Mouse (Mus musculus) layer of hippocampus, postnatal 10 days (tissue): ENCODE data around the gene Glis2. TPM values are rescaled to one million over a fixed set of nuclear protein-coding genes. Genes with fewer than 3 reads are reported as not detected.

ENCODE experiments used
- DNase-seq, 2 experiments: peaks; one replicate each; pipeline ENCODE4 v3.0.0; 2021; ENCODE audit warnings: low spot score in 2 of 2
- total RNA-seq, 2 experiments: library from RNA; stranded (reverse); gene quantifications; 2 replicates each; pipeline ENCODE4 v1.2.3; 2021

Gene Glis2
- total RNA-seq, 2 experiments from 2014 or later, result 23.8 to 26.5 TPM

DNA sequence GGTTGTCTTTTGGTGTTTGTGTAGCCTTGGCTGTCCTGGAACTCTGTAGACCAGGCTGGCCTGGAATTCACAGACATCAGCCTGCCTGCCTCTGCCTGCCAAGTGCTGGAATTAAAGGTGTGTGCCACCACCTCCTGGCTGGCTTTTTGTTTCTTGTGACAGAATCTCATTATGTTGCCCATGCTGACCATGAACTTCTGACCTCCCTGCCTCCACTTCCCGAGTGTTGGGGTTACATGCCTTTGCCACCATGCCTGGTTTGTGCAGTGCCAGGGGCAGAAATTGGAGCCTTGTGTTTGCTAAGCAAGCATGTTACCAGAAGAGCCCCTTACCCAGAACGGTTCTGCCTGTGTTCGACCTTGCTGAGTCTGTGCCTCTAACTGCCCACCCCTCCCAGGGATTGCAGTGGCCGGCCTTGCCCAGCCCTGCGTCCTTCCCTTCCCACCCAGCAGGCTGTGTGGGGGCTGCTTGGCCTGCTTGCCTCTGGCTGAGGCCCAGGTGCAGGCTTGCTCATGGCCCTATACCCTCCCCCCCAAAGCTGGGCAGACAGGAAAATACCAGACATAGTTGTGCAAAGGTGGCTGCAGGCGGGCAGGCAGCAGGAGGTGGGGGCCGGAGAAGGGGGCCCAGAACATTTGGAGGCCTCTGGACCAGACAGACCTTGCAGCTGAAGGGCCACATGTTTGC, 8.4 kb downstream of the Glis2 start:
- DNase-seq, result no peak

DNA sequence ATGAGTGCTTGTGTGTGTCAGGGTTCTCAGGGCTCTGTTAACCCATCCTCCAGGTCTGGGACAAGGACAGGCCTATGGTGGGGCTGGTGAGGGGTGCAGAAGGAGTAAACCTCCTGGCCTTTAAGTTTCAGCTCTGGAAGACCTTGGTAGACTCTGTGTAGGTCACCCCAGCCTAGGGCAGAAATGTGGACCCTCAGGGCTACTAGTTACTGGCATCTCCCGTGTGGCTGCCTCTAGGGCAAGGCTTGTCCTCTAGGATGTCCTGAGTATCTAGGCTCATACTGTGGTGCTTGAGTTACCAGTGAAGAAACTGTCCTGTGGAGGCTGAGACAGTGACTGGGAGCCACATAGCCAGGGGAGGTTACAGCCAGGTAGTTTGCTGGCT, 8.9 kb downstream of the Glis2 start:
- no peak for DNase-seq

DNA sequence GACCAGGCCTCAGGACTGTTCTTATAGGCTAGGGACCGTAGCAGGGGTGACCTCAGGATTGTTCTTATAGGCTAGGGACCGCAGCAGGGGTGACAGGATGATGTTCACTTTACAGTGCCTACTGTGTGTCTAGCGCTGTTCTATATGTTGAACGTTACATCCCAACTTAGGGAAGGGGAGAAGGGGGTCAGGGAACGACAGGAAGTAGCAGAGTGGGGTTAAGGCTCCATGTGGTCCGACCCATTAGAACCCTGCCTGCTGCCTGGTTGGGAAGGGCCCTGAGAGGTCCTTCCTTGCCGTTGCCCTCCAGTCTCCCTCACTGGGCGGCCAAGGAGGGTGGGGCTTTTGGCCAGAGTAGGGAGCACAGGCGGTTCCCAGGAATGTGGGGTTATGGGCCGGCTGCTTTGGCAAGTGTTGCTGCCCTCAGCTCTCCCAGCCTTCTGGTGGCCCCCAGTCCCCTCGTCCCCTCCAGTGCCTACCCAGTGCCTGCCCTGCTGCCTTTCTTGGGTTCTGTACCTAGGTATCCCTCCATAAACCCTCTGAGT, 9.9 kb downstream of the Glis2 start:
- DNase-seq, result no peak

DNA sequence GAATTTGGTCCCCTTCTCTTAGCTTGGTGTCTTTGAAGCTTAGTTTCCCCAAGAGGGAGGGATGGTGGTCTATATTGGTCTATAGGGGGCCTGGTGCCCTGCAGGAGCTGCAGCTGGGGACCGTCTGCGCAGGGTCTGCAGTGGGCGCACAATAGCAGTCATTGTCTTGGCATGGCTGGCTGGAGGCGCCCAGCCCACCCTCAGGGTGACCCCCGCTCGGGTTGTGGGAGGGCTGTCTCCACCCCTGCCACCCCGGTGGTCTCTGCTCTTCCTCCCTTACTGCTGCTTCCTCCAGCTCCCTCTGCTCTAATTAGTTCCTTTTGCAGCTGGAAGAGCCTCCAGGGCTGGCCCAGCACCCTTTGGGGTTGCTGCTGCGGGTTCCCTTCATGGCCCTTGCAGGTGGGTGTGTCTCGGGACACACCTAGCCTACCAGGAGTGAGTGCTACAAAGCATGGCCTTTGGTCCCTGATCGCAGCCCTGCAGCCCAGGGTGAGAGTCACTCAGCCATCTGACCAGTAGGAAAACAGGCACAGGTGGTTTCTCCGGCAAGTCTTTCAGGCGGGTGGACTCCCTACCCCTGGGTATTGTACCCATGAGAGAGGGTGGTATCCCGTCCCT, 11.1 kb downstream of the Glis2 start:
- DNase-seq, result no peak

GRCm38 (mm10) chr16:4606431-4607084, 12.0 kb downstream of the Glis2 start:
- DNase-seq, result peak; percentile 52 to 58

- peak; percentile 75 to 84 for DNase-seq
These were observed 13.5 kb downstream of the Glis2 start for GRCm38 (mm10) chr16:4607818-4608531.

DNA sequence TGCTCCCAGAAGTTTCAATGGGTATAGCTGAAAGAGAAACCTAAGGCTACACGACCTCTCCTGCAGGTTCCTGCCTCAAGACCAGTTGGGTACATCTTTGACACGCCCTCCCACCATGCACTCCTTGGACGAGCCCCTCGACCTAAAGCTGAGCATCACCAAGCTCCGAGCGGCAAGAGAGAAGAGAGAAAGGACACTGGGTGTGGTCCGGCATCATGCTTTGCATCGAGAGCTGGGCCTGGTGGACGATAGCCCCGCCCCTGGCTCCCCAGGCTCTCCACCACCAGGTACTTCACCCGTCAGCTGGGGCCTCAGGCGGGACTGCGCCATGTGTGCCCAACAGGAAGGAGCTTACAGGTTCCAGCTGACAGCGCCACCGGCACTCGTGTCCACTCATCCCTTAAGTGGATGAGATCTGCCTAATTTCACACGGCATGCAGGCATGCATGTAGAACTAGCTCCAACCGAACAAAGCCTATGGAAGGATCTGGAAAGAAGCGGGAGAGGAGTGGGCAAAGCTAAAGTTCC, 14.1 kb downstream of the Glis2 start:
- DNase-seq, result no peak

- DNase-seq, result no peak
These were observed 16.7 kb downstream of the Glis2 start for GRCm38 (mm10) chr16:4611193-4611592.

GRCm38 (mm10) chr16:4611676-4612075, 17.2 kb downstream of the Glis2 start:
- DNase-seq, result no peak

DNA sequence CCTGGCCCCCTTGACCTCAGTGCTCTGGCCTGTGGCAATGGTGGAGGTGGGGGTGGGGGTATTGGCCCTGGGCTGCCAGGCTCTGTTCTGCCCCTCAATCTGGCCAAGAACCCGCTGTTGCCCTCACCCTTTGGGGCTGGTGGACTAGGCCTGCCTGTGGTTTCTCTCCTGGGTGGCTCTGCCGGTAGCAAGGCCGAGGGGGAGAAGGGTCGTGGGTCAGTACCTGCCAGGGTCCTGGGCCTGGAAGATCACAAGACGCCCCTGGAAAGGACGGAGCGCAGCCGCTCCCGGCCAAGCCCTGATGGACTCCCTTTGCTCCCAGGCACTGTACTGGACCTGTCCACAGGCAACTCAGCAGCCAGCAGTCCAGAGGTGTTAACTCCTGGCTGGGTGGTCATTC, 19.2 kb downstream of the Glis2 start:
- DNase-seq, result no peak

GRCm38 (mm10) chr16:4614639-4615038, 20.1 kb downstream of the Glis2 start:
- no peak for DNase-seq

DNA sequence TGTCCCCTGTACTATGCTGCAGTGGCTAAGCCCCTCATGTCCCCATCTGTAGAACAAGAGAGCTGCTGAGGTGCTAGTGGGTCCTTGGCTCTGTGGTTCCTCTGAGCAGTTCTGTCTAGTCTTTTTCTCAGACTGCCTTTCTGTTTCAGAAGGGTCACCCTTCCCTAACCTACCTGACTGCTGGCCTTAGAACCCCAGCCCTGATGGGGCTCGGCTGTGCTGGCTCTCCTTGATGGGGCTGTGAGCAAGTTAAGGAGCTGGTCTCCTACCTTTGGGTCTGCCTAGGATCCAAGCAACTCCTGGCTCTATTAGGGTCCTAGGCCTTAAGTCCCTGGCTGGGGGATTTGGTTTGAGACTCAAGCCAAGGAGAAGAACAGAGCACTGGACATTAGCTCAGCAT, 20.8 kb downstream of the Glis2 start:
- no peak for DNase-seq

GRCm38 (mm10) chr16:4616829-4617228, 22.3 kb downstream of the Glis2 start:
- no peak for DNase-seq

- DNase-seq, result no peak
These were observed 29.6 kb downstream of the Glis2 start for GRCm38 (mm10) chr16:4624074-4624473.

DNA sequence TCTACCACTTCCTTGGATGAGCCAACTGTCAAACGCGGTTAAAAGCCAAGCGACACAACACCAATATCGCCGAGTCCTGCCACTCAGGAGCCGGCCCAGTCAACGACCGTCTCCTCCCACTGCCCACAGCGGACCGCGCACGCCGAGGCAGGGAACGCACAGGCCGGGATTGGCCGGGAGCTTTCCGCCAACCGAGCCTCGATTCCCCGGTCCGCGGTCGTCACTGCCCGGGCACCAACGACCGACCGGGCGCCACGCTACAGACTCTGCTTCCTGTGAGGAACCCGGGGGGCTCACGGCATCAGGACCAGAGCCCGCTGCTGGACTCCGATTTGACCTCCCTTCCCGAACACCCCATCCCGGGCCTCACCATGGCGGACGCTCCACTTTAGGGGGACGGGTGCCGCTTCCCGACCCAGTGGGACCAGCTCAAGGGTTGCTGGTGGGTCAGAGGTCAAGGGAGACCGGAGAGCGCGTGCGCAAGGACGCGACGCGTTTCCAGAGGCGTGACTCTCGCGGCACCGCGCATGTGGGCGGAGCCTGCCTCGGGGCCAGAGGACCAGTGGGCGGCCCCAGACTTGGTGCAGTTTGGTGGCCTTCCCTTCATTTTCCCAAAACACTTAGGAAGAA, 30.1 kb downstream of the Glis2 start, which contains the start of gene Pam16:
Gene Pam16, minus strand, starts transcription at position 508 of the 630 bp plus-strand sequence.
- DNase-seq, result peak; percentile 90 to 93

DNA sequence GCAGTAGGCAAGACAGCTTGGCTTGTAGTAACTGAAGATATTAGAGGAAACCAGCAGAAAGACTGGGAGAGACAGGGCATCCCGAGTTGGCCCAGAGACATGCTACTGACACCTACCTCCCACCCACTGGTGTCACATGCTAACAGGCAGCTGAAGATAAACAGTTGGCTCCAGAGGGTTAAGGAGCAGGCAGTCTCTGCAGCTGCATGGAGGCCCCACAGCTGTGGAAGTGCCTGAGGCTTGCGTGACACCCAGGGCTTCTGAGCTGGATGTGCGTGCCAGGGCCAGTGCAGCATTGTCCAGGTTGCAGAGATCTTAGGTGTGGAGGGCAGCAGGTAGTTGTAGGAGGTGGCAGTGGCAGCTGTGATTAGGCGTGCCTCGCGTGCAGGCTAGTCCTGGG, 32.6 kb downstream of the Glis2 start:
- no peak for DNase-seq

DNA sequence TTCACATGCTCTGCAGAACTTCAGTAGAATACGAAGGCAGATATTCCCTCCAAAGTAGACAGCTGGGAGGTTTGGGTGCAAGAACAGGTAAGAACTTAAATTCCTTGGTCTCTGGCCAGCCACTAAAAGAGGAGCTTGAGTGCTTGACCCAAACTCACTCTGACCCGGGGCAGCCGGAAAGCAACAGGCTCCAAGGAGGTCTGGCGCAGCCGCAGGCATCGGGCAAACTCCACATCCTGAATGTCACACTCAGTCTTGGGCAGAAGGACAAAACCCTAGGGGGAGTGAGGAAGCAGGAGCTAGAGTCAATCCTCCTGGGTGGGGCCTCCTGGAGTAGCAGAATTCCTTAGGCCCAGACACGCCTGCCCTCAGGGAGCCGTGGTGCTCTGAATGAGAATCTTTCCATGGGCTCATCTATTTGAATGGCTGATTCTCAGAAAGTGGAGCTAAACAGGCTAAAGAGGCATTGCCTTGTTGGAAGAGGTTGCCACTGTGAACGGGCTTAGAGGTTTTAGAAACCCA, 34.4 kb downstream of the Glis2 start:
- DNase-seq, result no peak

- DNase-seq, result peak; percentile 82 to 84
These were observed 35.4 kb downstream of the Glis2 start for GRCm38 (mm10) chr16:4629950-4630349.

GRCm38 (mm10) chr16:4632050-4632449, 37.5 kb downstream of the Glis2 start:
- DNase-seq, result no peak

- no peak for DNase-seq
These were observed 39.1 kb downstream of the Glis2 start for GRCm38 (mm10) chr16:4633661-4634060.

GRCm38 (mm10) chr16:4634681-4635080, 40.2 kb downstream of the Glis2 start:
- DNase-seq, result no peak
